Mouse (Mus musculus) c-Kit-negative CD71-positive TER-119-positive erythroid progenitor cells, embryonic 14.5 days (primary cell): ENCODE measurements at regions not wholly inside any gene's neighbourhood (a gene's known extent, or its start where the extent isn't known, plus 50 kb on each side); places are given as distances from the start of the nearest gene placed in this dataset.
A peak's percentile ranks its signal among the peaks of the same experiment; 100 is the strongest.

Source experiments
- DNase-seq: peaks from one replicate; pipeline ENCODE4 v3.0.0-alpha.2; 2013; ENCODE audit warnings: low read depth, low spot score

GRCm38 (mm10) chr11:43370025-43370424 lies 56.0 kb downstream of the Pttg1 start:
- no peak for DNase-seq

- no peak for DNase-seq
Observed at GRCm38 (mm10) chr11:43368346-43368745, 57.7 kb downstream of the Pttg1 start.

- no peak for DNase-seq
Observed at GRCm38 (mm10) chr11:43361858-43362257, 64.2 kb downstream of the Pttg1 start.

DNA sequence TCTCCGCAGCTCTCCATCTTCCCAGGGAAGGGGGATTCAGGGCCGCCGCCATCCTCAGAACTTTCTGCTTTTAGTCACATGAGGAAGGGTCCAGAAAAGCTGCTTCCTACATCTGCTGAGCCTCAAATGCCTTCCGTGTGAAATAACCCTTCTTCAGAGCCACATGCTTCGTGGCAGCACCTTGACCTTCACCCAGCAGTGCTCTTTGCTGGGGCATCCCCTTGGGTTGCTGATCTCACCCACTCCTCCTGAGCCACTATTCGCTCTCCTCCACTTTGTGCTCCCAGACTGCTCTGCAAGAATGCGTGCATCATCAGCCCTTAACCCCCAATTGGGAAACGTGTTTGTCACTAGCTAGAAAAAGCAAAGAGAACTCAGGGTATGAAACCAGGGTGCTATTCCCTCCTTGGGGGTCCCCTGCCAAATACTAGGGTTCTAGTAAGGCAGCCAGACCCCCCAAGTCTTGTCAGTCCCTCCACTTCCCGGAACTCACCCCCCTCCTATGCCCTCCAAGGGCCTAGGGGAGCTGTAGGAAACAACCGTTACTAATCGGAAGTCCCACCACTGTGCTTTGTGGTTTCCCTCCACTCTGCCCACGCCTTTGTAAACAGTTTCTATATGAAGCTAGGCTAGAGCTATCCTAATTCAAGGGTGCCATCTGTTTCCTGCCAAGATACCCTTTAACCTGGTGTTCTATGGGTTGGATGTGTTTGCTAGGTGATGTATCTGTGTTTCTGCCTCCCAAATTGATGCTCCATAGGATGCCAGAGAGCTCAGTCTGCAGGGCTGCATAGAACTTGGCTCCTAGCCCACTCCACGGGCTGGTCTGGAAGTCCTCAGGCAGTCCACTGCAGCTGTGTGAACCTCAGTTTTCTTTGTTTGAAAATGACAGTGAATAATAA lies 67.4 kb downstream of the Pttg1 start:
- no peak for DNase-seq

GRCm38 (mm10) chr11:43353602-43354001 lies 72.4 kb downstream of the Pttg1 start:
- no peak for DNase-seq

GRCm38 (mm10) chr11:43353030-43353429 lies 73.0 kb downstream of the Pttg1 start:
- DNase-seq, result no peak

GRCm38 (mm10) chr11:43351818-43352217 lies 74.2 kb downstream of the Pttg1 start:
- DNase-seq, result no peak

GRCm38 (mm10) chr11:43351348-43351747 lies 74.7 kb downstream of the Pttg1 start:
- DNase-seq, result no peak

DNA sequence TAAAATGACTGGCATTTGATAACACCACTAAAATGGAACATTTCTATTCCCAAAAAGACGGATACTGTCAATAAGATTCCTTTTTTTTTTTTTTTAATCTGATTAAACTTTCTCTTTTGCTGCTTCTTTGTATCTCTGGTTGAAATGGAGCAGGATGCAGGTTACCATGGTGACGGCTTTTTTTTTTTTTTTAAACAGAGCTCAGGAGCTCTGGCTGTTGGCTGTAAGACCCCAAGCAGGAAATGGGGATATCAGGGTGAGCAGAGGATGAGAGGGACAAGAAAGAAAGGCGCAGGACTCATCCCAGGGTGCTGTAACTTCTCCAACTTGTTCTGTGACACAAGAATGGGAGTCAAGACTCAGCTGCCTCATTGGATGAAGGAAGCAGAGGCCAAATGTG lies 75.8 kb downstream of the Pttg1 start:
- no peak for DNase-seq

DNA sequence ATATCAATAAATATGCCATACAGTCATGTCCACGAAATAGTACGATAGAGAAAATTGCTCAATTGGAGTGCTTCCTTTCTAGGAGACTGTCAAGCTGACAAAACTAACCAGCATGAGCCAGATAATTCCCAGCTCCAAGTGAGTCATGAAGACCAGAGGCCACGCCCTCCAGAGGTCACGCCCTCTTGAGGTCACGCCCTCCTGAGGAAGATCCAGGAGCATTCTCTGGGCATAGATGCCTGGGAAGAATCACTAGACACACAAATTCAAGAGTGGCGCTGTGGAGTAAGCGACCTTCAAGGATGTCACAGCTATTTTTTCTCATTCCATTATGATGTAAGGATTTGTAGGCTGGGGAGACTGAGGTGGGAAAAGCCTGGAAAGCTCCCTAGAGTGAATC lies 76.5 kb downstream of the Pttg1 start:
- DNase-seq, result no peak

- peak; percentile 41 for DNase-seq
Observed at GRCm38 (mm10) chr11:43348571-43348970, 77.5 kb downstream of the Pttg1 start.

- no peak for DNase-seq
Observed at GRCm38 (mm10) chr11:43346489-43346888, 79.6 kb downstream of the Pttg1 start.

DNA sequence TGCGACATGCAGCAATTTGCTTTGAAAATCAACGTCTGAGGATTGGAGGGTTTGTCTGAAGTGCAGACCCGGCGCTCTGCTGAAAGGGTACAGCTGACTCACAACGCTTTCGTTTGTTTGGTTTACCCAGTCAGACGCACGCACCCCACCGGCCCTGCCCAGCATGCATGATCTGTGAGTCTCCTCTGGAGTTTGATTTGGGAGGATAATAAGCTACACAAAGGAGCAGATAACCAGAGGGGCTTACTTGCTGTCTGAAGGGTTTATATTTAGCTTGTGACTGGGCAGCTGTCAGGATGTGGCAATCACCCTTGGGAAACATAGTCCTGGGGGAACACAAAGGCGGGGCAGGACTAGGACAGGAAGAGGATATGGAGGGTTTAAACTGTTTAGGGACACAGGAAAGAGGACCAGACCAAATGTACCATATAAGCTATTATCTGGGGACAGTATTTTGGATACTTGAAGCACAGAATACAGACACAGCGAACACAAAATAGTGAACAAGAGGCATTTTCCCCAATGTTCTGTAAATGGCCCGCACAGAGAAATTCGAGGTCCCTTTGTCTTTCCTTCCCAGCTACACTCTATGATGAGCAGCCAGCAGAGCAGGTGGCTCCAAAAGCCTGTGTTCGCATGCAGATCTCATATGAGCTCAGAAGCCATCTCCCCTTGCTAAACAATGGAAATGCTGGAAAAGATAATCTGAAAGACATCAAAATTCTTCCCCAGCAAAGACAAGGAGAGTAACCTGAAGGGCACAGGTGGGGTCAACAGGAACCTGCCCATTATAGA lies 81.1 kb downstream of the Pttg1 start:
- no peak for DNase-seq

DNA sequence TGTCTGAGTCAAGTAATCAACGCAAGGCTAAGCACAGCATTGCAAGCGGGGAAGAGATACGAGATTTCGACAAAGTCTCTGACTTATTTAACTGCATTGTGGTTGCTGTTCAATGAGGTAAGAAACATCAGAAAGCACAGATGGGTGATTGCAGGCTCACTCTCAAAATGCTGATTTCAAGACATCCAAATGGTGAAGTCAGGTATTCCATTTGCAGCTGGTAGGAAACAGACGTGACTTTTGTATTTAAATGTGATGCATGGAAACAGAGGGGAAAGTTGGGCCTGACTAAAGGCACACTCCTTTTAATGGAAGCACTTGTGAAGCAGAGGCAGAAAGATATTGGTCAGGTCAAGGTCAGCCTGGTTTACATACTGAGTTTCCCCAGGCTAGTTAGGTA lies 82.5 kb downstream of the Pttg1 start:
- DNase-seq, result no peak

- DNase-seq, result no peak
Observed at GRCm38 (mm10) chr11:43338377-43338993, 87.6 kb downstream of the Pttg1 start.

GRCm38 (mm10) chr11:43335668-43336265 lies 90.3 kb downstream of the Pttg1 start:
- no peak for DNase-seq

GRCm38 (mm10) chr11:43333547-43333946 lies 92.5 kb downstream of the Pttg1 start:
- no peak for DNase-seq

- DNase-seq, result no peak
Observed at GRCm38 (mm10) chr11:43313996-43314395, 112.1 kb downstream of the Pttg1 start.
